Mouse (Mus musculus): ENCODE measurements around the gene Rrp9.

- TF ChIP-seq POLR2A (IDR thresholded peaks at IDR 0.05; ENCODE audit: low read depth, low read length), result no peak
- no peak for TF ChIP-seq CTCF (IDR thresholded peaks at IDR 0.05; ENCODE audit: extremely low read depth, insufficient read depth, insufficient read length, insufficient replicate concordance)
These were observed 14.7 kb upstream of the Rrp9 start for GRCm38 (mm10) chr9:106461026-106461415.
